Mouse (Mus musculus) bone marrow macrophage, adult 2 months (primary cell): Measurements from ENCODE around the gene Gabarapl1.

Experiments
- CTCF ChIP-seq: IDR thresholded peaks from 2 replicates; pipeline ENCODE4 v1.5.1; 2012; ENCODE audit warnings: low read depth, mild to moderate bottlenecking, low read length, moderate library complexity
- POLR2A ChIP-seq: IDR thresholded peaks from 2 replicates; pipeline ENCODE4 v1.6.1; 2012; ENCODE audit warnings: mild to moderate bottlenecking, low read depth, low read length, borderline replicate concordance

DNA sequence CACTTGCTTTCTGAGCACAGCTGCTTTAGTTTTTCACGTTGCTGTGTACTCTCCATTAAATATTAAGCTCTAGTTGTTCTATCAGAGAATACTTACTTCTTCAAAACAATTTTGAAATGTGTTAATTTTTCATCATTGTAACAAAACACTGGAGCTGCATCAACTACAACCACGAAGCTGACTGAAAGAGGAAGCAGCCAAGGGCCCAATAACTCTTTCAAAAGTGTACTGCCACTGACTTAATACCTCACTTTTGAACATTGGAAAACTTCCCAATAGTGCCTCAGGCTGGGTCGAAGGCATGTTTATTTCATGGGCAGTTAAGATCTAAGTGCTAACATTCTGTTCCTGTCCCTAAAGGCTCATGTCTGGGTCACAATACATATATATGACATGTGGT, 15.0 kb downstream of the Gabarapl1 start:
- TF ChIP-seq CTCF: no peak
- TF ChIP-seq POLR2A: no peak
